Mouse (Mus musculus): Measurements from ENCODE around the gene Eef1a2. TPM values are rescaled to one million over a fixed set of nuclear protein-coding genes. Genes with fewer than 3 reads are reported as not detected.
A peak's percentile ranks its signal among the peaks of the same experiment; 100 is the strongest.
"Not testable (repeated sequence)": the region's sequence is repeated elsewhere in the genome, so short reads cannot be mapped to it uniquely, and the experiment has no call there.

Eef1a2 gene
- polyA plus RNA-seq, 1 experiment from 2014 or later: 24.7 TPM

- no peak for ATAC-seq (ENCODE audit: insufficient number of reproducible peaks, insufficient read depth, low FRiP score, low read depth)
- H3K9me3 ChIP-seq (ENCODE audit: control insufficient read depth, low read length): no peaks in the 10 kb centered on the region
- H3K27ac ChIP-seq (replicated peaks in 1 of 2; ENCODE audit: control insufficient read depth in 1 of 2, insufficient read depth in 1 of 2, low read depth in 2 of 2, low read length in 2 of 2): no peak overlapping the region
- no peaks in the 10 kb centered on the region for H3K27me3 ChIP-seq (ENCODE audit: control insufficient read depth, insufficient read depth, low read length)
- no peak overlapping the region for H3K9ac ChIP-seq (ENCODE audit: low read length)
- H3K4me1 ChIP-seq (ENCODE audit: control insufficient read depth in 2 of 2, insufficient read depth in 2 of 2, low read length in 2 of 2): peaks cover 5% of the 10 kb centered on the region in 2 experiments; a peak in 3 of 4 replicates
- no peak overlapping the region for H3K4me3 ChIP-seq (ENCODE audit: control insufficient read depth in 1 of 2, insufficient read depth in 1 of 2, low read depth in 1 of 2, low read length in 2 of 2)
- peaks cover 13% of the 10 kb centered on the region for H3K36me3 ChIP-seq (ENCODE audit: control insufficient read depth, insufficient read depth, low read length)
- 61% methylated on average over 3 of the region's 3 CpGs for WGBS
- no peak overlapping the region for H3K4me2 ChIP-seq (ENCODE audit: low read length)
Measured at GRCm38 (mm10) chr2:181193044-181193443, 36.2 kb upstream of the Eef1a2 start.

GRCm38 (mm10) chr2:181191936-181192335 lies 35.1 kb upstream of the Eef1a2 start:
- Histone ChIP-seq H3K4me3 (ENCODE audit: control insufficient read depth in 1 of 2, insufficient read depth in 1 of 2, low read depth in 1 of 2, low read length in 2 of 2) (no peak overlapping the region), H3K4me1 (ENCODE audit: control insufficient read depth in 2 of 2, insufficient read depth in 2 of 2, low read length in 2 of 2) (peaks cover 5% of the 10 kb centered on the region in 2 experiments; a peak in 3 of 4 replicates), H3K9me3 (ENCODE audit: control insufficient read depth, low read length) (no peaks in the 10 kb centered on the region), H3K9ac (ENCODE audit: low read length) (no peak overlapping the region), H3K27me3 (ENCODE audit: control insufficient read depth, insufficient read depth, low read length) (no peaks in the 10 kb centered on the region), H3K4me2 (ENCODE audit: low read length) (no peak overlapping the region), H3K27ac (replicated peaks in 1 of 2; ENCODE audit: control insufficient read depth in 1 of 2, insufficient read depth in 1 of 2, low read depth in 2 of 2, low read length in 2 of 2) (no peak overlapping the region), H3K36me3 (ENCODE audit: control insufficient read depth, insufficient read depth, low read length) (peaks cover 13% of the 10 kb centered on the region)
- 54% methylated on average over 4 of the region's 4 CpGs for WGBS
- no peak for ATAC-seq (ENCODE audit: insufficient number of reproducible peaks, insufficient read depth, low FRiP score, low read depth)

- not testable (repeated sequence) for H3K27me3 ChIP-seq (ENCODE audit: control insufficient read depth, insufficient read depth, low read length)
- WGBS: 71% methylated on average over 4 of the region's 4 CpGs
Measured at GRCm38 (mm10) chr2:181191385-181191784, 34.6 kb upstream of the Eef1a2 start.

GRCm38 (mm10) chr2:181189321-181189720 lies 32.5 kb upstream of the Eef1a2 start:
- WGBS: 94% methylated on average over 1 of the region's 1 CpGs
- Histone ChIP-seq H3K27ac (replicated peaks in 1 of 2; ENCODE audit: control insufficient read depth in 1 of 2, insufficient read depth in 1 of 2, low read depth in 2 of 2, low read length in 2 of 2) (no peak overlapping the region), H3K9ac (ENCODE audit: low read length) (no peak overlapping the region)

More at GRCm38 (mm10) chr2:181191385-181191784, 34.6 kb upstream of the Eef1a2 start:
- not testable (repeated sequence) for H3K9me3 ChIP-seq (ENCODE audit: control insufficient read depth, low read length); H3K9ac ChIP-seq (ENCODE audit: low read length); H3K4me2 ChIP-seq (ENCODE audit: low read length); H3K27ac ChIP-seq (replicated peaks in 1 of 2; ENCODE audit: control insufficient read depth in 1 of 2, insufficient read depth in 1 of 2, low read depth in 2 of 2, low read length in 2 of 2); ATAC-seq (ENCODE audit: insufficient number of reproducible peaks, insufficient read depth, low FRiP score, low read depth); H3K4me3 ChIP-seq (ENCODE audit: control insufficient read depth in 1 of 2, insufficient read depth in 1 of 2, low read depth in 1 of 2, low read length in 2 of 2); H3K4me1 ChIP-seq (ENCODE audit: control insufficient read depth in 2 of 2, insufficient read depth in 2 of 2, low read length in 2 of 2)
- peaks cover 13% of the 10 kb centered on the region for H3K36me3 ChIP-seq (ENCODE audit: control insufficient read depth, insufficient read depth, low read length)

GRCm38 (mm10) chr2:181188681-181189080 lies 31.9 kb upstream of the Eef1a2 start:
- H3K4me2 ChIP-seq (ENCODE audit: low read length): no peak overlapping the region
- H3K36me3 ChIP-seq (ENCODE audit: control insufficient read depth, insufficient read depth, low read length): peaks cover 13% of the 10 kb centered on the region
- H3K27me3 ChIP-seq (ENCODE audit: control insufficient read depth, insufficient read depth, low read length): no peaks in the 10 kb centered on the region
- H3K4me3 ChIP-seq (ENCODE audit: control insufficient read depth in 1 of 2, insufficient read depth in 1 of 2, low read depth in 1 of 2, low read length in 2 of 2): no peak overlapping the region
- no peak for ATAC-seq (ENCODE audit: insufficient number of reproducible peaks, insufficient read depth, low FRiP score, low read depth)
- 62% methylated on average over 2 of the region's 2 CpGs for WGBS
- peaks cover 5% of the 10 kb centered on the region in 2 experiments; a peak in 3 of 4 replicates for H3K4me1 ChIP-seq (ENCODE audit: control insufficient read depth in 2 of 2, insufficient read depth in 2 of 2, low read length in 2 of 2)
- no peak overlapping the region for H3K9ac ChIP-seq (ENCODE audit: low read length)
- H3K27ac ChIP-seq (replicated peaks in 1 of 2; ENCODE audit: control insufficient read depth in 1 of 2, insufficient read depth in 1 of 2, low read depth in 2 of 2, low read length in 2 of 2): no peak overlapping the region; a peak in 1 of 4 replicates
- no peaks in the 10 kb centered on the region for H3K9me3 ChIP-seq (ENCODE audit: control insufficient read depth, low read length)

More at GRCm38 (mm10) chr2:181189321-181189720, 32.5 kb upstream of the Eef1a2 start:
- Histone ChIP-seq H3K4me3 (ENCODE audit: control insufficient read depth in 1 of 2, insufficient read depth in 1 of 2, low read depth in 1 of 2, low read length in 2 of 2) (no peak overlapping the region), H3K36me3 (ENCODE audit: control insufficient read depth, insufficient read depth, low read length) (peaks cover 13% of the 10 kb centered on the region), H3K9me3 (ENCODE audit: control insufficient read depth, low read length) (no peaks in the 10 kb centered on the region), H3K4me2 (ENCODE audit: low read length) (no peak overlapping the region), H3K27me3 (ENCODE audit: control insufficient read depth, insufficient read depth, low read length) (no peaks in the 10 kb centered on the region), H3K4me1 (ENCODE audit: control insufficient read depth in 2 of 2, insufficient read depth in 2 of 2, low read length in 2 of 2) (peaks cover 5% of the 10 kb centered on the region in 2 experiments; a peak in 3 of 4 replicates)
- no peak for ATAC-seq (ENCODE audit: insufficient number of reproducible peaks, insufficient read depth, low FRiP score, low read depth)

DNA sequence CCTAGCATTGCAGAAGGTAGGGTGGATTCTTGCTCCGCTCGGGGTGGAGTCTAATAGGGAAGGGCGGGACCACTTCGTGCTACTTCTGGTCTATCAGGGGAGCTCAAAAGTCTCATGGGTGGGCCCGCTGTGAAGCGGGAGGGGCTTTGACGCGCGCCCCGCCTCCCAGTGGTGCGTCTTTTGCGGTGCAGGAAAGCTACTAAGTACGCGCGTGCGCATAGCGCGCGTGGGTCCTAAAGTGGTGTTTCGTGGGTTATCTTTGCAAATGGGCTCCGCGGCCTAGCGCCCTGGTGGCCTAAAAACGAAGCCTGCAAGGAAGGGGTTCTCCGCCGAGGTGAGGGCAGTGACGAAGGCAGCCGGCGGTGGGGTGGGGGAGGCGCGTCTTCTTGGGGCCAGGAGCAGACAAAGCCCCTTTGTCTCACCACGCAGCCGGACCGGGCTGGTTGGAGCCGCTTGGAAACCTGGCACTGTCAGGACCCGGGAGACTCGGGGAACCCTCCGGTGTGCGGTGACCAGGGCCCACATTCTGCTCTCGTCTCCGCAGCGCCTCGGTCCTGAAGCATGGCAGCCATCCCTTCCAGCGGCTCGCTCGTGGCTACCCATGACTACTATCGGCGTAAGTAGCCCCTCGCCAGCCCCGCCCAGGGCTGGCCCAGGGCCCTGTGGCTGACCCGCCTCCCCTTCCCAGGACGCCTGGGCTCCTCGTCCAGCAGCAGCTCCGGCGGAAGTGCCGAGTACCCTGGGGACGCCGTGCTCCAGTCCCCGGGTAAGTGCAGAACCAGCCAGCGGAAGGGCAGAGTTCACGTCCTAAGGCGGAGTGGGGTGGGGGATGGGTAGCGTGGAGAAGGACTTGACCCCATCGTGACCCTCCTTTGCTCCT lies 30.5 kb upstream of the Eef1a2 start, which contains the start of gene Ppdpf:
Gene Ppdpf, plus strand, starts transcription at position 127 of the 880 bp plus-strand sequence.
- H3K4me2 ChIP-seq (ENCODE audit: low read length): peak within 1 kb of the TSS; percentile 82
- peak; percentile 90 for ATAC-seq (ENCODE audit: insufficient number of reproducible peaks, insufficient read depth, low FRiP score, low read depth)
- H3K4me3 ChIP-seq (ENCODE audit: control insufficient read depth in 1 of 2, insufficient read depth in 1 of 2, low read depth in 1 of 2, low read length in 2 of 2): peak within 1 kb of the TSS; percentile 68 to 74
- peak within 1 kb of the TSS; percentile 86 to 93 for H3K27ac ChIP-seq (replicated peaks in 1 of 2; ENCODE audit: control insufficient read depth in 1 of 2, insufficient read depth in 1 of 2, low read depth in 2 of 2, low read length in 2 of 2)
- no peaks in the 10 kb centered on the region for H3K9me3 ChIP-seq (ENCODE audit: control insufficient read depth, low read length)
- WGBS: under 1% methylated on average over 64 of the region's 64 CpGs
- peaks cover 13% of the 10 kb centered on the region for H3K36me3 ChIP-seq (ENCODE audit: control insufficient read depth, insufficient read depth, low read length)
- peak within 1 kb of the TSS; percentile 89 for H3K9ac ChIP-seq (ENCODE audit: low read length)
- no peaks in the 10 kb centered on the region for H3K27me3 ChIP-seq (ENCODE audit: control insufficient read depth, insufficient read depth, low read length)
- H3K4me1 ChIP-seq (ENCODE audit: control insufficient read depth in 2 of 2, insufficient read depth in 2 of 2, low read length in 2 of 2): peaks cover 5% of the 10 kb centered on the region in 2 experiments; a peak in 3 of 4 replicates

GRCm38 (mm10) chr2:181186635-181187034 lies 29.8 kb upstream of the Eef1a2 start:
- peak; percentile 67 for ATAC-seq (ENCODE audit: insufficient number of reproducible peaks, insufficient read depth, low FRiP score, low read depth)
- H3K4me3 ChIP-seq (ENCODE audit: control insufficient read depth in 1 of 2, insufficient read depth in 1 of 2, low read depth in 1 of 2, low read length in 2 of 2): peak overlapping the region; percentile 68 to 74
- peak overlapping the region; percentile 86 to 93 for H3K27ac ChIP-seq (replicated peaks in 1 of 2; ENCODE audit: control insufficient read depth in 1 of 2, insufficient read depth in 1 of 2, low read depth in 2 of 2, low read length in 2 of 2)
- peak overlapping the region; percentile 82 for H3K4me2 ChIP-seq (ENCODE audit: low read length)
- peaks cover 13% of the 10 kb centered on the region for H3K36me3 ChIP-seq (ENCODE audit: control insufficient read depth, insufficient read depth, low read length)
- WGBS: under 1% methylated on average over 14 of the region's 14 CpGs
- no peaks in the 10 kb centered on the region for H3K27me3 ChIP-seq (ENCODE audit: control insufficient read depth, insufficient read depth, low read length)
- H3K9me3 ChIP-seq (ENCODE audit: control insufficient read depth, low read length): no peaks in the 10 kb centered on the region
- H3K4me1 ChIP-seq (ENCODE audit: control insufficient read depth in 2 of 2, insufficient read depth in 2 of 2, low read length in 2 of 2): peaks cover 5% of the 10 kb centered on the region in 2 experiments; a peak in 3 of 4 replicates
- peak overlapping the region; percentile 89 for H3K9ac ChIP-seq (ENCODE audit: low read length)

All from heart, embryonic 14.5 days (tissue).